In genomic region chr2:29054545-29054935, GRCm38 (mm10) we compare ENCODE assay signal across 8 mouse cellular contexts. TPM values are rescaled to one million over a fixed set of nuclear protein-coding genes. Genes with fewer than 3 reads are reported as not detected.
DNase-seq lines count a peak whose midpoint lies in the region; ATAC-seq and TF ChIP-seq lines count a peak whose summit lies in the region.

No protein-coding gene starts in this region.

- 3% methylated on average over 30 of the region's 30 CpGs for WGBS in thymus, adult 2 months
- 3% methylated on average over 30 of the region's 30 CpGs for WGBS in liver, embryonic 14.5 days (ENCODE audit: insufficient replicate concordance)

- no peaks in the 10 kb centered on the region for H3K9me3 ChIP-seq in liver, embryonic 14.5 days (ENCODE audit: control insufficient read depth, low read length)

- DNase-seq in adrenal gland, adult 2 months = peak; percentile 7
- no peak for DNase-seq in adrenal gland, postnatal 14 days
- no peak for DNase-seq in thymus, adult 2 months
- DNase-seq in thymus, postnatal 14 days = no peak
- DNase-seq in liver, embryonic 14.5 days (ENCODE audit: low read depth in 3 of 3, low spot score in 3 of 3) = no peak
- no peak for DNase-seq in right cerebral cortex, adult 2 months (ENCODE audit: low spot score in 2 of 2)
- DNase-seq in layer of hippocampus, adult 9-11 months = no peak

- peak overlapping the region; percentile 65 for H3K4me2 ChIP-seq in liver, embryonic 14.5 days (ENCODE audit: low read depth)

- TF ChIP-seq POLR2A in thymus, adult 2 months (IDR thresholded peaks at IDR 0.05; ENCODE audit: control insufficient read depth, extremely low read depth, insufficient read depth, low read length, poor library complexity) = no peak

- no peak overlapping the region; the same call in 1 of the 2 replicates for H3K9ac ChIP-seq in liver, embryonic 14.5 days (replicated peaks)

- TF ChIP-seq CTCF in thymus, adult 2 months (IDR thresholded peaks at IDR 0.05; ENCODE audit: borderline replicate concordance, control insufficient read depth, extremely low read depth, insufficient read depth, low read length, poor library complexity) = no peak
- no peak for TF ChIP-seq CTCF in liver, embryonic 14.5 days (IDR thresholded peaks at IDR 0.05; ENCODE audit: low read depth)

- peaks cover 14% of the 10 kb centered on the region for H3K4me1 ChIP-seq in thymus, adult 2 months (replicated peaks; ENCODE audit: control insufficient read depth, insufficient read depth, low read length)
- H3K4me1 ChIP-seq in liver, embryonic 14.5 days (replicated peaks; ENCODE audit: control insufficient read depth in 2 of 2, insufficient read depth in 2 of 2, low read length in 1 of 2) = peaks cover under 1 to 4% of the 10 kb centered on the region in 2 experiments; a peak in 3 of 4 replicates

- H3K4me3 ChIP-seq in thymus, adult 2 months (ENCODE audit: control insufficient read depth, insufficient read depth, low read length) = peak overlapping the region; percentile 61
- peak overlapping the region; percentile 48 to 58 for H3K4me3 ChIP-seq in liver, embryonic 14.5 days (ENCODE audit: insufficient read depth in 1 of 2, low read depth in 2 of 2, low read length in 2 of 2)

- no peaks in the 10 kb centered on the region for H3K36me3 ChIP-seq in thymus, adult 2 months (ENCODE audit: control insufficient read depth, insufficient read depth, low read length)
- no peaks in the 10 kb centered on the region for H3K36me3 ChIP-seq in liver, embryonic 14.5 days (replicated peaks; ENCODE audit: control insufficient read depth, insufficient read depth, low read depth)

- no peak for ATAC-seq in liver, embryonic 14.5 days (ENCODE audit: insufficient read depth)
- no peak for ATAC-seq in frontal cortex, adult (ENCODE audit: low TSS enrichment)

- H3K27ac ChIP-seq in thymus, adult 2 months (ENCODE audit: control insufficient read depth, insufficient read depth, low read length) = no peak overlapping the region
- H3K27ac ChIP-seq in liver, embryonic 14.5 days = no peak overlapping the region

- no peak for TF ChIP-seq EP300 in liver, embryonic 14.5 days (IDR thresholded peaks at IDR 0.05; ENCODE audit: low read depth)

- H3K27me3 ChIP-seq in thymus, adult 2 months (ENCODE audit: control insufficient read depth, insufficient read depth, low read length) = no peaks in the 10 kb centered on the region
- peaks cover 17% of the 10 kb centered on the region for H3K27me3 ChIP-seq in liver, embryonic 14.5 days (ENCODE audit: control insufficient read depth, insufficient read depth, low read length)

RNA-seq across cellular contexts. Expression of gene Cfap77, which starts 0.3 kb away (rescaled TPM):
- total RNA-seq in adrenal gland, adult 2 months (2021) = under 1 TPM in 1 of 2 experiments, not detected in 1; 0.37 TPM
- polyA plus RNA-seq in adrenal gland, adult 2 months (2012; rRNA removed) = 0.16 TPM in 1 of 2 replicates, not detected in the other
- total RNA-seq in adrenal gland, postnatal 14 days (2021) = 0.41 and 0.93 TPM in 2 replicates
- polyA plus RNA-seq in thymus, adult 2 months (2012; rRNA removed) = 0.38 and 0.48 TPM in 2 replicates
- 0.11 and 0.16 TPM in 2 replicates for polyA plus RNA-seq in liver, embryonic 14.5 days (2012; rRNA removed)
- 0.21 TPM in 1 of 2 replicates, not detected in the other for polyA plus RNA-seq in liver, embryonic 14.5 days (2014; fragmentation: Nextera tagmentation; extraction: Ambion mirVana)

RNA-seq across cellular contexts. Expression of gene Ttf1, which starts 5.5 kb away (rescaled TPM):
- 10 to 100 TPM in 1 of 2 experiments, 1 to 10 TPM in 1; 9.8 to 12.5 TPM for total RNA-seq in adrenal gland, adult 2 months (2021)
- 2.7 and 3.0 TPM in 2 replicates for polyA plus RNA-seq in adrenal gland, adult 2 months (2012; rRNA removed)
- total RNA-seq in adrenal gland, postnatal 14 days (2021) = 12.0 and 16.3 TPM in 2 replicates
- polyA plus RNA-seq in thymus, adult 2 months (2012; rRNA removed) = 12.2 and 12.7 TPM in 2 replicates
- 3.0 and 4.5 TPM in 2 replicates for polyA plus RNA-seq in liver, embryonic 14.5 days (2012; rRNA removed)
- 3.6 and 3.9 TPM in 2 replicates for polyA plus RNA-seq in liver, embryonic 14.5 days (2014; fragmentation: Nextera tagmentation; extraction: Ambion mirVana)
